ENCODE assay signal across 8 mouse cellular contexts in the genomic region with DNA sequence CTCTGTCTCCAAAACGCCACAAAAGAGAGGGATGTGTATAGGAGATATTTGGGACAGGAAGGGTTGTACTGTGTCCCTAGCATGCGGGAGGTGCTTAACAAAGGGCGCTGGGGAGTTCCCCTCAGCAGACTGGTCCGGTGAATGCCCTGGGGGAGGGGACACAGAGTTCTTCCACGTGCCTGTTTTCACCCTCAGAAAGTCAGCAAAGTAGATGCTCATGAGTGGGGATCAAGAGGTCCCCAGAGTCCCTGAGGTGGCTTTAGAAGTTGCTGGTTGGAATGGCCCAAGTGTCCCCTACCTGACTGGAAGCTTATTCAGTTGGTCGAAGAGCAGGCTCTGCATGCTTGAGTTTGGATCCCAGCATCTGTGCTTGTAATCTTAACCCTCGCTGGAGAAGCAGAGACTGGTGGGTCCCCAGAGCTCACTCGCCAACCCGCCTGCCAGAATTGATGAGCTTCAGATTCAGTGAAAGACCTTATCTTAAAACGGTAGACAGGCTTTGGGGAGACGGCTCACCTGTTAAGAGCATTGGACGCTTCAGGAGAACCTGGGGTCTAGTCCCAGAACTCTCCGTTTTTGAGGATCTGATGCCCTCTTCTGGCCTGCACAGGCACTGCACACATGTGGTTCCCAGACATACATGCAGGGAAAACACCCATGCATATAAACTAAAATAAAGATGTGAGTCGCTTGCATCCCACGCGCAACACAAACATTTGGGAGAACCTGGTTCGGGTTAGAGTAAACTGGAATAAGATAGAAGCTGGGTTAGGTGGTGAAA. TPM values are rescaled to one million over a fixed set of nuclear protein-coding genes. Genes with fewer than 3 reads are reported as not detected.
DNase-seq lines count a peak whose midpoint lies in the region; ATAC-seq and TF ChIP-seq lines count a peak whose summit lies in the region.

No protein-coding gene starts in this region.

- peak; percentile 66; the same call in 1 of the 2 replicates for ATAC-seq in forebrain, embryonic 15.5 days (replicated peaks)
- 0 out of 2 replicates have a peak, but pooled peaks have one; percentile 50 for ATAC-seq in neural tube, embryonic 15.5 days (ENCODE audit: low FRiP score)

- 27% methylated on average over 17 of the region's 17 CpGs for whole genome bisulfite sequencing in forebrain, embryonic 15.5 days
- WGBS in neural tube, embryonic 15.5 days, result 27% methylated on average over 17 of the region's 17 CpGs

- peaks cover 72% of the 10 kb centered on the region for H3K4me1 ChIP-seq in E14TG2a.4 (replicated peaks; ENCODE audit: low read depth, low read length)
- no peaks in the 10 kb centered on the region for H3K4me1 ChIP-seq in forebrain, embryonic 15.5 days
- peaks cover 5% of the 10 kb centered on the region; the same call in 1 of the 2 replicates for H3K4me1 ChIP-seq in neural tube, embryonic 15.5 days

- H3K27ac ChIP-seq in forebrain, embryonic 15.5 days (replicated peaks), result no peak overlapping the region
- H3K27ac ChIP-seq in neural tube, embryonic 15.5 days (replicated peaks), result no peak overlapping the region

- peak overlapping the region; percentile 75 for H3K4me3 ChIP-seq in E14TG2a.4 (replicated peaks; ENCODE audit: low read length)
- H3K4me3 ChIP-seq in forebrain, embryonic 15.5 days, result no peak overlapping the region
- no peak overlapping the region for H3K4me3 ChIP-seq in neural tube, embryonic 15.5 days (replicated peaks)

- H3K9ac ChIP-seq in forebrain, embryonic 15.5 days (replicated peaks), result no peak overlapping the region
- H3K9ac ChIP-seq in neural tube, embryonic 15.5 days (replicated peaks), result no peak overlapping the region

- DNase-seq in c-Kit-positive CD71-positive TER-119-negative erythroid progenitor cells, embryonic 14.5 days (ENCODE audit: low read depth), result peak; percentile 77
- DNase-seq in heart, postnatal 14 days, result peak; percentile 78 to 88
- peak; percentile 80 for DNase-seq in layer of hippocampus, adult 11-12 months (ENCODE audit: low spot score)
- DNase-seq in lung, adult 18-20 months, result peak; percentile 79 to 84
- DNase-seq in thymus, postnatal 0 days (ENCODE audit: low spot score), result peak; percentile 81

- H3K36me3 ChIP-seq in E14TG2a.4 (ENCODE audit: insufficient read depth, low read length), result peaks cover 60% of the 10 kb centered on the region
- no peaks in the 10 kb centered on the region for H3K36me3 ChIP-seq in forebrain, embryonic 15.5 days
- H3K36me3 ChIP-seq in neural tube, embryonic 15.5 days, result no peaks in the 10 kb centered on the region

- no peaks in the 10 kb centered on the region for H3K9me3 ChIP-seq in E14TG2a.4 (ENCODE audit: low read length)
- no peaks in the 10 kb centered on the region for H3K9me3 ChIP-seq in forebrain, embryonic 15.5 days
- no peaks in the 10 kb centered on the region for H3K9me3 ChIP-seq in neural tube, embryonic 15.5 days (replicated peaks)

- H3K27me3 ChIP-seq in E14TG2a.4 (ENCODE audit: insufficient read depth, low read length), result no peaks in the 10 kb centered on the region
- no peaks in the 10 kb centered on the region; the same call in 1 of the 2 replicates for H3K27me3 ChIP-seq in forebrain, embryonic 15.5 days
- H3K27me3 ChIP-seq in neural tube, embryonic 15.5 days (replicated peaks), result no peaks in the 10 kb centered on the region

- intact Hi-C loops in heart, postnatal 14 days (cut with DNase I), result loop anchor here (1.0 to 5.0 kb wide), 2 partner anchors 84 to 109 kb away; no protein-coding TSS in a partner anchor

- peak; percentile 75 for TF ChIP-seq CTCF in E14TG2a.4 (conservative IDR thresholded peaks at IDR 0.05; ENCODE audit: low read length)

- no peak overlapping the region for H3K4me2 ChIP-seq in forebrain, embryonic 15.5 days (replicated peaks)
- peak overlapping the region; percentile 25; the same call in 1 of the 2 replicates for H3K4me2 ChIP-seq in neural tube, embryonic 15.5 days

RNA-seq across cellular contexts. Expression of a gene that starts 6.3 kb away (rescaled TPM):
- polyA plus RNA-seq in forebrain, embryonic 15.5 days (2015; fragmentation: Nextera tagmentation; extraction: Ambion mirVana), result not detected in 2 replicates
- under 1 TPM; 0.19 to 0.39 TPM for total RNA-seq in heart, postnatal 14 days (2021)
- polyA plus RNA-seq in neural tube, embryonic 15.5 days (2015; fragmentation: Nextera tagmentation; extraction: Ambion mirVana), result 0.93 TPM in 1 of 2 replicates, not detected in the other
- polyA plus RNA-seq in thymus, postnatal 0 days (2015; fragmentation: Nextera tagmentation; extraction: Ambion mirVana), result 1.1 and 1.2 TPM in 2 replicates

RNA-seq across cellular contexts. Expression of a gene that starts 8.9 kb away (rescaled TPM):
- 21.6 and 23.3 TPM in 2 replicates for polyA plus RNA-seq in forebrain, embryonic 15.5 days (2015; fragmentation: Nextera tagmentation; extraction: Ambion mirVana)
- total RNA-seq in heart, postnatal 14 days (2021), result 10 to 100 TPM; 85.5 to 94.6 TPM
- polyA plus RNA-seq in neural tube, embryonic 15.5 days (2015; fragmentation: Nextera tagmentation; extraction: Ambion mirVana), result 25.4 and 31.9 TPM in 2 replicates
- polyA plus RNA-seq in thymus, postnatal 0 days (2015; fragmentation: Nextera tagmentation; extraction: Ambion mirVana), result 86.5 and 87.3 TPM in 2 replicates

RNA-seq across cellular contexts. Expression of a gene that starts 34.9 kb away (rescaled TPM):
- polyA plus RNA-seq in forebrain, embryonic 15.5 days (2015; fragmentation: Nextera tagmentation; extraction: Ambion mirVana), result 0.72 and 0.92 TPM in 2 replicates
- 1 to 10 TPM; 1.9 to 2.1 TPM for total RNA-seq in heart, postnatal 14 days (2021)
- 4.3 and 4.7 TPM in 2 replicates for polyA plus RNA-seq in neural tube, embryonic 15.5 days (2015; fragmentation: Nextera tagmentation; extraction: Ambion mirVana)
- 3.3 and 4.6 TPM in 2 replicates for polyA plus RNA-seq in thymus, postnatal 0 days (2015; fragmentation: Nextera tagmentation; extraction: Ambion mirVana)

RNA-seq across cellular contexts. Expression of a gene that starts 35.0 kb away (rescaled TPM):
- 15.4 and 15.6 TPM in 2 replicates for polyA plus RNA-seq in forebrain, embryonic 15.5 days (2015; fragmentation: Nextera tagmentation; extraction: Ambion mirVana)
- total RNA-seq in heart, postnatal 14 days (2021), result 10 to 100 TPM; 21.7 to 32.8 TPM
- polyA plus RNA-seq in neural tube, embryonic 15.5 days (2015; fragmentation: Nextera tagmentation; extraction: Ambion mirVana), result 17.8 and 18.4 TPM in 2 replicates
- polyA plus RNA-seq in thymus, postnatal 0 days (2015; fragmentation: Nextera tagmentation; extraction: Ambion mirVana), result 16.2 and 17.2 TPM in 2 replicates

RNA-seq across cellular contexts. Expression of a gene that starts 50.8 kb away (rescaled TPM):
- polyA plus RNA-seq in forebrain, embryonic 15.5 days (2015; fragmentation: Nextera tagmentation; extraction: Ambion mirVana), result 95.0 and 95.7 TPM in 2 replicates
- total RNA-seq in heart, postnatal 14 days (2021), result 100 to 1,000 TPM; 116 to 137 TPM
- polyA plus RNA-seq in neural tube, embryonic 15.5 days (2015; fragmentation: Nextera tagmentation; extraction: Ambion mirVana), result 140 and 158 TPM in 2 replicates
- 110 and 111 TPM in 2 replicates for polyA plus RNA-seq in thymus, postnatal 0 days (2015; fragmentation: Nextera tagmentation; extraction: Ambion mirVana)
